Mouse (Mus musculus): ENCODE data around the gene Actc1.

DNA sequence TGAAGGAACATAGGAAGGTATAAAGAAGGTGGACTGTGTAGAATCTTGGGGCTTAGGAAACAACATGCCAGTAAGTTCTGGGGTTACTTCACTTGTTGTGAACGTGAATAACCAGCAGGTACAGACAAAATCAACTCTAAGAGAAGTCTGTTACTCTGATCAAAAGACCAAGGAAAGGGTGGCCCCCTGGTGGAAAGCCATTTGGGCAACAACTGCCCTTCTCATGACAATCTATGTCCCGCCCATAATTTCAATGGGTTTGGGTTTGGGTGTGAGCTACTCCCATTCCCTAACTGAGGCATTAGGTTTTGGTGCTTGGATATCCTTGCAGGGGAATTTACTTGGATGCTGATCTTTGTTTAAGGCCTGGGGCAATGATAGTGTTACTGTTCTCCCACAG is 10.7 kb upstream of the Actc1 start:
- no peak for TF ChIP-seq CTCF (IDR thresholded peaks at IDR 0.05; ENCODE audit: low read depth)
- no peak for TF ChIP-seq EP300 (IDR thresholded peaks at IDR 0.05; ENCODE audit: low read depth)

All from liver, embryonic 14.5 days (tissue).